Mouse (Mus musculus) right cerebral cortex, postnatal 10 days (tissue): ENCODE results near the gene Rgs16.

ENCODE experiments used
- DNase-seq, 2 experiments: peaks; one replicate each; pipeline ENCODE4 v3.0.0; 2021; ENCODE audit warnings: low spot score in 2 of 2

Gene Rgs16

GRCm38 (mm10) chr1:153740145-153740544, at the start of gene Rgs16:
Rgs16 (plus strand) TSS chr1:153740349.
- peak; percentile 79 to 81 for DNase-seq

GRCm38 (mm10) chr1:153692526-153692925, 47.6 kb upstream of the Rgs16 start:
- DNase-seq = no peak

- DNase-seq = no peak
Measured at GRCm38 (mm10) chr1:153694372-153695120, 45.6 kb upstream of the Rgs16 start.

GRCm38 (mm10) chr1:153695398-153695797, 44.8 kb upstream of the Rgs16 start:
- DNase-seq = no peak

- no peak for DNase-seq
Measured at GRCm38 (mm10) chr1:153696093-153696492, 44.1 kb upstream of the Rgs16 start.

GRCm38 (mm10) chr1:153696541-153696940, 43.6 kb upstream of the Rgs16 start:
- DNase-seq = no peak

GRCm38 (mm10) chr1:153697581-153698251, 42.4 kb upstream of the Rgs16 start:
- no peak for DNase-seq

- no peak for DNase-seq
Measured at GRCm38 (mm10) chr1:153698311-153699084, 41.7 kb upstream of the Rgs16 start.

GRCm38 (mm10) chr1:153700448-153701063, 39.6 kb upstream of the Rgs16 start:
- no peak for DNase-seq

GRCm38 (mm10) chr1:153701461-153701860, 38.7 kb upstream of the Rgs16 start:
- DNase-seq = no peak

- DNase-seq = no peak
Measured at GRCm38 (mm10) chr1:153702166-153702852, 37.8 kb upstream of the Rgs16 start.

- no peak for DNase-seq
Measured at GRCm38 (mm10) chr1:153702853-153703410, 37.2 kb upstream of the Rgs16 start.

- peak; percentile 81 to 84 for DNase-seq
Measured at GRCm38 (mm10) chr1:153703445-153703991, 36.6 kb upstream of the Rgs16 start.

GRCm38 (mm10) chr1:153704174-153704573, 36.0 kb upstream of the Rgs16 start:
- peak in 1 of 2 experiments; percentile 33 for DNase-seq

GRCm38 (mm10) chr1:153704996-153705395, 35.2 kb upstream of the Rgs16 start:
- DNase-seq = no peak

- no peak for DNase-seq
Measured at GRCm38 (mm10) chr1:153708626-153709025, 31.5 kb upstream of the Rgs16 start.

- DNase-seq = no peak
Measured at GRCm38 (mm10) chr1:153709451-153709850, 30.7 kb upstream of the Rgs16 start.

- no peak for DNase-seq
Measured at GRCm38 (mm10) chr1:153711544-153712262, 28.4 kb upstream of the Rgs16 start.

- no peak for DNase-seq
Measured at GRCm38 (mm10) chr1:153712633-153713032, 27.5 kb upstream of the Rgs16 start.

- DNase-seq = no peak
Measured at GRCm38 (mm10) chr1:153717990-153718389, 22.2 kb upstream of the Rgs16 start.
